Mouse (Mus musculus): ENCODE measurements around the gene Il11. TPM values are rescaled to one million over a fixed set of nuclear protein-coding genes. Genes with fewer than 3 reads are reported as not detected.

The Il11 gene
- polyA plus RNA-seq, 1 experiment from 2014 or later = 0.65 TPM

- H3K27me3 ChIP-seq (ENCODE audit: control insufficient read depth, insufficient read depth, low read length) = no peaks in the 10 kb centered on the region
- no peak overlapping the region for H3K4me3 ChIP-seq (ENCODE audit: low read depth, low read length)
- ATAC-seq (ENCODE audit: low FRiP score, low TSS enrichment) (peak; percentile 77), DNase-seq (ENCODE audit: low spot score) (no peak)
- H3K4me2 ChIP-seq (replicated peaks; ENCODE audit: low read depth) = no peak overlapping the region
- no peaks in the 10 kb centered on the region for H3K4me1 ChIP-seq (replicated peaks; ENCODE audit: control insufficient read depth, insufficient read depth)
- WGBS = 55% methylated on average over 6 of the region's 6 CpGs
- no peak overlapping the region for H3K9ac ChIP-seq (ENCODE audit: low read length)
- no peaks in the 10 kb centered on the region for H3K36me3 ChIP-seq (ENCODE audit: control insufficient read depth, insufficient read depth, low read length)
- no peaks in the 10 kb centered on the region for H3K9me3 ChIP-seq (ENCODE audit: control insufficient read depth, low read length)
- TF ChIP-seq EP300 (optimal IDR thresholded peaks at IDR 0.05) = no peak
- H3K27ac ChIP-seq (replicated peaks) = no peak overlapping the region
Observed at GRCm38 (mm10) chr7:4732968-4733392, 49.7 kb downstream of the Il11 start.

GRCm38 (mm10) chr7:4731090-4731489 is 51.6 kb downstream of the Il11 start:
- 77% methylated on average over 5 of the region's 5 CpGs for WGBS
- H3K4me3 ChIP-seq (ENCODE audit: low read depth, low read length) = no peak overlapping the region
- H3K27me3 ChIP-seq (ENCODE audit: control insufficient read depth, insufficient read depth, low read length) = no peaks in the 10 kb centered on the region
- no peak overlapping the region for H3K4me2 ChIP-seq (replicated peaks; ENCODE audit: low read depth)
- no peaks in the 10 kb centered on the region for H3K4me1 ChIP-seq (replicated peaks; ENCODE audit: control insufficient read depth, insufficient read depth)
- no peaks in the 10 kb centered on the region for H3K36me3 ChIP-seq (ENCODE audit: control insufficient read depth, insufficient read depth, low read length)
- no peak overlapping the region for H3K9ac ChIP-seq (ENCODE audit: low read length)
- no peak for DNase-seq (ENCODE audit: low spot score)
- no peak overlapping the region for H3K27ac ChIP-seq (replicated peaks)
- TF ChIP-seq EP300 (optimal IDR thresholded peaks at IDR 0.05) = no peak
- no peak for TF ChIP-seq CTCF (IDR thresholded peaks at IDR 0.05; ENCODE audit: low read depth)
- ATAC-seq (ENCODE audit: low FRiP score, low TSS enrichment) = no peak
- no peaks in the 10 kb centered on the region for H3K9me3 ChIP-seq (ENCODE audit: control insufficient read depth, low read length)

- peak; percentile 64 for DNase-seq (ENCODE audit: low spot score)
- H3K9me3 ChIP-seq (ENCODE audit: control insufficient read depth, low read length) = no peaks in the 10 kb centered on the region
- H3K27ac ChIP-seq (replicated peaks) = peak within 1 kb of the TSS; percentile 78
- 71% methylated on average over 7 of the region's 7 CpGs for WGBS
- H3K9ac ChIP-seq (ENCODE audit: low read length) = peak within 1 kb of the TSS; percentile 31
- ATAC-seq (ENCODE audit: low FRiP score, low TSS enrichment) = peak; percentile 83
- H3K4me1 ChIP-seq (replicated peaks; ENCODE audit: control insufficient read depth, insufficient read depth) = no peaks in the 10 kb centered on the region
- no peaks in the 10 kb centered on the region for H3K36me3 ChIP-seq (ENCODE audit: control insufficient read depth, insufficient read depth, low read length)
- peak within 1 kb of the TSS; percentile 32 for H3K4me3 ChIP-seq (ENCODE audit: low read depth, low read length)
- no peaks in the 10 kb centered on the region; the same call in 1 of the 2 replicates for H3K27me3 ChIP-seq (ENCODE audit: control insufficient read depth, insufficient read depth, low read length)
- TF ChIP-seq EP300 (optimal IDR thresholded peaks at IDR 0.05) = no peak
- no peak for TF ChIP-seq CTCF (IDR thresholded peaks at IDR 0.05; ENCODE audit: low read depth)
- H3K4me2 ChIP-seq (replicated peaks; ENCODE audit: low read depth) = peak within 1 kb of the TSS; percentile 58
Observed at GRCm38 (mm10) chr7:4725169-4725568, 57.5 kb downstream of the Il11 start, which contains the start of gene Tmem150b. TSS of gene Tmem150b (minus strand) at chr7:4725249.

GRCm38 (mm10) chr7:4724359-4724758 is 58.3 kb downstream of the Il11 start:
- H3K4me1 ChIP-seq (replicated peaks; ENCODE audit: control insufficient read depth, insufficient read depth) = no peaks in the 10 kb centered on the region
- peak; percentile 57 for ATAC-seq (ENCODE audit: low FRiP score, low TSS enrichment)
- H3K4me2 ChIP-seq (replicated peaks; ENCODE audit: low read depth) = peak overlapping the region; percentile 58
- TF ChIP-seq CTCF (IDR thresholded peaks at IDR 0.05; ENCODE audit: low read depth) = no peak
- TF ChIP-seq EP300 (optimal IDR thresholded peaks at IDR 0.05) = no peak
- H3K9me3 ChIP-seq (ENCODE audit: control insufficient read depth, low read length) = no peaks in the 10 kb centered on the region
- DNase-seq (ENCODE audit: low spot score) = no peak
- H3K27ac ChIP-seq (replicated peaks) = peak overlapping the region; percentile 78
- no peaks in the 10 kb centered on the region for H3K36me3 ChIP-seq (ENCODE audit: control insufficient read depth, insufficient read depth, low read length)
- WGBS = 27% methylated on average over 3 of the region's 3 CpGs
- H3K9ac ChIP-seq (ENCODE audit: low read length) = peak overlapping the region; percentile 31
- peak overlapping the region; percentile 32 for H3K4me3 ChIP-seq (ENCODE audit: low read depth, low read length)
- no peaks in the 10 kb centered on the region; the same call in 1 of the 2 replicates for H3K27me3 ChIP-seq (ENCODE audit: control insufficient read depth, insufficient read depth, low read length)

- H3K4me3 ChIP-seq (ENCODE audit: low read depth, low read length) = peak overlapping the region; percentile 32
- WGBS = 31% methylated on average over 12 of the region's 12 CpGs
- no peaks in the 10 kb centered on the region; the same call in 1 of the 2 replicates for H3K27me3 ChIP-seq (ENCODE audit: control insufficient read depth, insufficient read depth, low read length)
- TF ChIP-seq EP300 (optimal IDR thresholded peaks at IDR 0.05) = no peak
- TF ChIP-seq CTCF (IDR thresholded peaks at IDR 0.05; ENCODE audit: low read depth) = no peak
- ATAC-seq (ENCODE audit: low FRiP score, low TSS enrichment) = peak; percentile 19; the same call in 1 of the 2 replicates
- H3K4me1 ChIP-seq (replicated peaks; ENCODE audit: control insufficient read depth, insufficient read depth) = no peaks in the 10 kb centered on the region
- peak overlapping the region; percentile 58 for H3K4me2 ChIP-seq (replicated peaks; ENCODE audit: low read depth)
- peak overlapping the region; percentile 41; the same call in 1 of the 2 replicates for H3K9ac ChIP-seq (ENCODE audit: low read length)
- peak; percentile 36 for DNase-seq (ENCODE audit: low spot score)
- no peaks in the 10 kb centered on the region for H3K9me3 ChIP-seq (ENCODE audit: control insufficient read depth, low read length)
- H3K27ac ChIP-seq (replicated peaks) = peak overlapping the region; percentile 78; the same call in 1 of the 2 replicates
- H3K36me3 ChIP-seq (ENCODE audit: control insufficient read depth, insufficient read depth, low read length) = no peaks in the 10 kb centered on the region
Observed at GRCm38 (mm10) chr7:4723508-4723907, 59.2 kb downstream of the Il11 start.

Other genes starting within 250 kb of the Il11 start
- gene Syt5, start 235.3 kb downstream of the Il11 start, polyA plus RNA-seq (2015; fragmentation: Nextera tagmentation; extraction: Ambion mirVana) = 6.7 and 7.2 TPM in 2 replicates
- 1.9 TPM in 2 replicates for gene Ptprh, start 178.8 kb downstream of the Il11 start, polyA plus RNA-seq (2015; fragmentation: Nextera tagmentation; extraction: Ambion mirVana)
- 0.22 and 0.23 TPM in 2 replicates for gene Tmem86b, start 151.4 kb downstream of the Il11 start, polyA plus RNA-seq (2015; fragmentation: Nextera tagmentation; extraction: Ambion mirVana)
- 3.9 and 6.2 TPM in 2 replicates for gene Ppp6r1, start 123.8 kb downstream of the Il11 start, polyA plus RNA-seq (2015; fragmentation: Nextera tagmentation; extraction: Ambion mirVana)
- 59.1 and 60.7 TPM in 2 replicates for gene Hspbp1, start 97.8 kb downstream of the Il11 start, polyA plus RNA-seq (2015; fragmentation: Nextera tagmentation; extraction: Ambion mirVana)
- gene Brsk1, start 92.3 kb downstream of the Il11 start, polyA plus RNA-seq (2015; fragmentation: Nextera tagmentation; extraction: Ambion mirVana) = 0.36 and 0.42 TPM in 2 replicates
- 2.2 and 2.4 TPM in 2 replicates for gene Tmem150b, start 57.6 kb downstream of the Il11 start, polyA plus RNA-seq (2015; fragmentation: Nextera tagmentation; extraction: Ambion mirVana)
- gene Kmt5c, start 42.7 kb downstream of the Il11 start, polyA plus RNA-seq (2015; fragmentation: Nextera tagmentation; extraction: Ambion mirVana) = 31.8 and 32.5 TPM in 2 replicates
- 43.1 and 46.5 TPM in 2 replicates for gene Cox6b2, start 29.8 kb downstream of the Il11 start, polyA plus RNA-seq (2015; fragmentation: Nextera tagmentation; extraction: Ambion mirVana)
- not detected in 2 replicates for gene Fam71e2, start 11.6 kb downstream of the Il11 start, polyA plus RNA-seq (2015; fragmentation: Nextera tagmentation; extraction: Ambion mirVana)
- 0.42 and 0.80 TPM in 2 replicates for gene Tmem190, start 78 bp upstream of the Il11 start, polyA plus RNA-seq (2015; fragmentation: Nextera tagmentation; extraction: Ambion mirVana)
- gene Tmem238, start 6.8 kb upstream of the Il11 start, polyA plus RNA-seq (2015; fragmentation: Nextera tagmentation; extraction: Ambion mirVana) = 69.0 and 70.7 TPM in 2 replicates
- 322 and 359 TPM in 2 replicates for gene Rpl28, start 10.0 kb upstream of the Il11 start, polyA plus RNA-seq (2015; fragmentation: Nextera tagmentation; extraction: Ambion mirVana)
- gene Ube2s, start 29.7 kb upstream of the Il11 start, polyA plus RNA-seq (2015; fragmentation: Nextera tagmentation; extraction: Ambion mirVana) = 95.5 and 111 TPM in 2 replicates
- 0.15 and 0.16 TPM in 2 replicates for gene Shisa7, start 61.8 kb upstream of the Il11 start, polyA plus RNA-seq (2015; fragmentation: Nextera tagmentation; extraction: Ambion mirVana)
- 17.5 and 21.7 TPM in 2 replicates for gene Isoc2b, start 87.4 kb upstream of the Il11 start, polyA plus RNA-seq (2015; fragmentation: Nextera tagmentation; extraction: Ambion mirVana)
- gene Isoc2a, start 94.3 kb upstream of the Il11 start, polyA plus RNA-seq (2015; fragmentation: Nextera tagmentation; extraction: Ambion mirVana) = 0.56 and 0.67 TPM in 2 replicates
- gene Gm36210, start 123.7 kb upstream of the Il11 start, polyA plus RNA-seq (2015; fragmentation: Nextera tagmentation; extraction: Ambion mirVana) = not detected in 2 replicates
- 1.8 and 1.9 TPM in 2 replicates for gene Zfp628, start 132.4 kb upstream of the Il11 start, polyA plus RNA-seq (2015; fragmentation: Nextera tagmentation; extraction: Ambion mirVana)
- gene Nat14, start 139.2 kb upstream of the Il11 start, polyA plus RNA-seq (2015; fragmentation: Nextera tagmentation; extraction: Ambion mirVana) = 2.3 and 2.5 TPM in 2 replicates
- gene Ssc5d, start 142.9 kb upstream of the Il11 start, polyA plus RNA-seq (2015; fragmentation: Nextera tagmentation; extraction: Ambion mirVana) = 1.3 and 1.9 TPM in 2 replicates
- 0.15 TPM in 1 of 2 replicates, not detected in the other for gene Sbk2, start 181.5 kb upstream of the Il11 start, polyA plus RNA-seq (2015; fragmentation: Nextera tagmentation; extraction: Ambion mirVana)
- gene Sbk3, start 188.3 kb upstream of the Il11 start, polyA plus RNA-seq (2015; fragmentation: Nextera tagmentation; extraction: Ambion mirVana) = 0.04 TPM in 1 of 2 replicates, not detected in the other
- gene Zfp579, start 213.3 kb upstream of the Il11 start, polyA plus RNA-seq (2015; fragmentation: Nextera tagmentation; extraction: Ambion mirVana) = 10.9 and 15.0 TPM in 2 replicates
- gene Zfp524, start 231.6 kb upstream of the Il11 start, polyA plus RNA-seq (2015; fragmentation: Nextera tagmentation; extraction: Ambion mirVana) = 14.0 and 16.3 TPM in 2 replicates
- gene Fiz1, start 231.8 kb upstream of the Il11 start, polyA plus RNA-seq (2015; fragmentation: Nextera tagmentation; extraction: Ambion mirVana) = 14.9 and 17.8 TPM in 2 replicates
- gene Gm44973, start 232.6 kb upstream of the Il11 start, polyA plus RNA-seq (2015; fragmentation: Nextera tagmentation; extraction: Ambion mirVana) = 3.3 and 3.7 TPM in 2 replicates
- gene Zfp865, start 237.5 kb upstream of the Il11 start, polyA plus RNA-seq (2015; fragmentation: Nextera tagmentation; extraction: Ambion mirVana) = 2.2 and 2.3 TPM in 2 replicates
- gene Ccdc106, start 237.7 kb upstream of the Il11 start, polyA plus RNA-seq (2015; fragmentation: Nextera tagmentation; extraction: Ambion mirVana) = 13.6 and 14.6 TPM in 2 replicates